Mouse (Mus musculus): ENCODE data around the gene Hoxc10.

The Hoxc10 gene

GRCm38 (mm10) chr15:103010847-103011555, 44.4 kb downstream of the Hoxc10 start:
- no peak for DNase-seq (ENCODE audit: low read depth, low spot score)

DNA sequence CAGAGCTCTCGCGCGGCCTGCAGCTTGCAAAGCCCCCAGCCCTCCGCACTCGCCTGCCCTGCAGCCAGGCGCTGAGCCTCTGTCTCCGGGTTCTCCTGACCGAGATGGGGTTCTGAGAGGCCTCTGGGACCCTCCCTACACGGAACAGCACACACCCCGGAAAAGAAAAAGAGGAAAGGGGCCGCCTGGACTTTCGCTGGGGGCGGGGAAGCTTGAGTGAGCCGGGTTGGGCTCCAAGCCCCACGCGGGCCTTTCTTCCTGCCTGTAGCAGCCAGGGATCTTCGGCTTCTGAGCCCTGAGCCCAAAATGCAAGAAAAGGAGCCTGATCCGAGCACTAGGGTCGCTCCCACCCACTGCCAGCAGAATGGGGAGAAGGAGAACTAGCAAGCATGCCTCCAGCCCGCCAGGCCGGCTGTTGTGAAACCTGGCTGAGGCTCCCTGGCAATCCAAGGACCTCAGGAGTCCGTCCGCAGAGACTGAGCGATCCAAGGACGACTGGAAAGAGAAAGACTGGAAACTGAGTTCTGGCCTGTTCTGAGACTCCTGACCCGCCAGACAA, 45.4 kb downstream of the Hoxc10 start:
- no peak for DNase-seq (ENCODE audit: low read depth, low spot score)

- DNase-seq (ENCODE audit: low read depth, low spot score): peak; percentile 30
Observed at GRCm38 (mm10) chr15:103013238-103013984, 46.8 kb downstream of the Hoxc10 start.

GRCm38 (mm10) chr15:103014166-103015008, 47.8 kb downstream of the Hoxc10 start:
- DNase-seq (ENCODE audit: low read depth, low spot score): no peak

DNA sequence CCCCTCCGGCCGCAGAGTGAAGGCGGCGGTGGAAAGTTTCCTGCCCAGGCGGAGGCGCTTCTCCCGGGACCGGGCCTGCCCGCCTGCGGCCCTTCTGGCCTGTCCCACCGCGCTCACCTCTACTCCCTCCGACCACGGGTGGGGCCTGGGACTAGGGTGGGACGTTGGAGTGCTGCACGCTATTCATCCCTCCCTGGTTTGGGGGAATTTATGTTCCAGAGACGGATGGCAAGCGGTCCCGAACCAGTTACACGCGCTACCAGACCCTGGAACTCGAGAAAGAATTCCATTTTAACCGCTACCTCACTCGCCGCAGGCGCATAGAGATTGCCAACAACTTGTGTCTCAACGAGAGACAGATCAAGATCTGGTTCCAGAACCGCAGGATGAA, 48.4 kb downstream of the Hoxc10 start:
- DNase-seq (ENCODE audit: low read depth, low spot score): no peak

DNA sequence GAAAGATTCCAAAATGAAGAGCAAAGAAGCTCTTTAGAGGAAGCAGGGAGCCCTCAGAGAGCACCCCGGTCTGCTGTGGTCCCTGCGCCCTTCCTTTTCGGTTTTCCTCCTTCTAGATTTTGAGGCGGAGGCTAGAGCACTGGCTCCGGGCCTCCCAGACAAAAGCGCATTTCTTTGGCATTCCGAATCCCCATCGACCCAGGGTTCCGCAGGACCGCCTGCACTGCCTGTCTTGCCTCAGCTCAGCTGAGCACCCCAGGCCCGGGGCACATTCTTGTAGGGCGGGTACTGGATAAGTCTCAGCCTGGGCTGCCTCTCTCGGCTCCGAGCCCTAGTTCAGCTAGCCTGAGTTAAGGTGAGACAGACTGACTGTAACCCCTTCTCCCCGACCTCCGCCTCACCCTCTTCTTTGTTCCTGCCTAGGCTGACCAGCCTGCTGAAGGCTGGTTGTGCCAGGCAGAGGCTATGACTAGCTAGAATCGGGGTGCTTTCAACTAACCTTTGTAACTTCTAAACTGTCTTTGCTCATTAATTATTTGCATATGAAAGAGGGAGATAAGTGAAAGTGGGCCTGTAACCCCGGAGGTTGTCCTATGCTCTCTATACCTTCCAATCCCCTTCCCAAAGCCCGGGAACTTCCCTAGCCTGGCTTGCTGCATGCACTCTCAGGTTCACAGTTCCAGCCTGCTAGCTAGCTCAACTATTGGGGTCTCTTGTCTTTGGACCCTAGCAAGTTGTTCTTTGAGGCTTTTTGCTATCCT, 49.0 kb downstream of the Hoxc10 start:
- no peak for DNase-seq (ENCODE audit: low read depth, low spot score)

DNA sequence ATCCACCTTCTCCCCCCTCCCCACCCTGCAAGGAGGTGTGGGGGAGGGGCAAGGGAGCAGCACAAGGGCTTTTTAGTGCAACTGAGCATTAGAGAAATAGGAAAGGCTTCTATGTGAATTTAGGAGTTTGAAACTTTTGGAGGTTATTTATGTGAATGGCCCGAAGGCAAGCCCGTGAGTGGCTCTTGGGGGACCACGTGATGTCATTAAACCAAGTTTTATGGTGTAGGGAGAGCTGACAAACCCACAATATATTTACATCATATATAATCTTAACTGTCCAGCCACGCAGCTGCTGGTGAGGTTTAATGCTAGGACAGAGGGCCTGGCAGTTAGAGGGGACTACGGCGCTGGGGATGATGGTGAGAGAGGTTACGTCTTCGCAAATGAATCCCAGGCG, 52.0 kb downstream of the Hoxc10 start, which contains the start of gene Hoxc4:
Gene Hoxc4 (plus strand): TSS at position 299 of the 400 bp plus-strand sequence.
- DNase-seq (ENCODE audit: low read depth, low spot score): no peak

- DNase-seq (ENCODE audit: low read depth, low spot score): no peak
Observed at GRCm38 (mm10) chr15:103020899-103021418, 54.4 kb downstream of the Hoxc10 start.

All from retina, adult 2 months (tissue).